Mouse (Mus musculus) c-Kit-negative CD71-positive TER-119-positive erythroid progenitor cells, embryonic 14.5 days (primary cell): ENCODE results near the gene Hnrnpul2.
"Not testable (repeated sequence)": the region's sequence is repeated elsewhere in the genome, so short reads cannot be mapped to it uniquely, and the experiment has no call there.

ENCODE experiments used
- DNase-seq: peaks from one replicate; pipeline ENCODE4 v3.0.0-alpha.2; 2013; ENCODE audit warnings: low read depth, low spot score

Hnrnpul2 gene

GRCm38 (mm10) chr19:8818301-8818798 is 1.5 kb upstream of the Hnrnpul2 start:
- DNase-seq, result no peak

- peak; percentile 90 for DNase-seq
Measured at GRCm38 (mm10) chr19:8818801-8819595, 812 bp upstream of the Hnrnpul2 start, which contains the start of gene Ttc9c. Gene Ttc9c (minus strand): TSS chr19:8819333.

GRCm38 (mm10) chr19:8820424-8820956 is 680 bp downstream of the Hnrnpul2 start:
- DNase-seq, result peak; percentile 53

GRCm38 (mm10) chr19:8821146-8821545 is 1.3 kb downstream of the Hnrnpul2 start:
- DNase-seq, result no peak

- DNase-seq, result no peak
Measured at GRCm38 (mm10) chr19:8822696-8823095, 2.9 kb downstream of the Hnrnpul2 start.

- no peak for DNase-seq
Measured at GRCm38 (mm10) chr19:8829660-8830059, 9.8 kb downstream of the Hnrnpul2 start, which contains the start of gene AC129217.1. Gene AC129217.1 (plus strand): TSS chr19:8829773.

GRCm38 (mm10) chr19:8830664-8831063 is 10.9 kb downstream of the Hnrnpul2 start:
- no peak for DNase-seq

- DNase-seq, result no peak
Measured at GRCm38 (mm10) chr19:8831262-8831661, 11.5 kb downstream of the Hnrnpul2 start.

- DNase-seq, result no peak
Measured at GRCm38 (mm10) chr19:8832971-8833370, 13.2 kb downstream of the Hnrnpul2 start.

- DNase-seq, result not testable (repeated sequence)
Measured at GRCm38 (mm10) chr19:8836327-8836726, 16.5 kb downstream of the Hnrnpul2 start.

GRCm38 (mm10) chr19:8837251-8837791 is 17.5 kb downstream of the Hnrnpul2 start, which contains the start of gene Bscl2:
Gene Bscl2 (plus strand): TSS chr19:8837467.
- peak; percentile 65 for DNase-seq

GRCm38 (mm10) chr19:8838041-8838730 is 18.4 kb downstream of the Hnrnpul2 start:
- no peak for DNase-seq

GRCm38 (mm10) chr19:8839103-8839907 is 19.5 kb downstream of the Hnrnpul2 start, which contains the start of gene Gng3:
Gene Gng3 (minus strand): TSS chr19:8839194.
- DNase-seq, result no peak

GRCm38 (mm10) chr19:8839908-8840791 is 20.3 kb downstream of the Hnrnpul2 start:
- DNase-seq, result peak; percentile 46

GRCm38 (mm10) chr19:8841012-8841411 is 21.2 kb downstream of the Hnrnpul2 start:
- DNase-seq, result no peak

GRCm38 (mm10) chr19:8842961-8843360 is 23.2 kb downstream of the Hnrnpul2 start:
- DNase-seq, result no peak

- peak; percentile 70 for DNase-seq
Measured at GRCm38 (mm10) chr19:8844371-8845129, 24.7 kb downstream of the Hnrnpul2 start.

GRCm38 (mm10) chr19:8848356-8848755 is 28.5 kb downstream of the Hnrnpul2 start:
- DNase-seq, result no peak

- no peak for DNase-seq
Measured at GRCm38 (mm10) chr19:8850402-8850901, 30.6 kb downstream of the Hnrnpul2 start, which contains the start of gene Lrrn4cl. Gene Lrrn4cl (plus strand): TSS chr19:8850768.
